Mouse (Mus musculus): ENCODE data around the gene Flrt1.

DNA sequence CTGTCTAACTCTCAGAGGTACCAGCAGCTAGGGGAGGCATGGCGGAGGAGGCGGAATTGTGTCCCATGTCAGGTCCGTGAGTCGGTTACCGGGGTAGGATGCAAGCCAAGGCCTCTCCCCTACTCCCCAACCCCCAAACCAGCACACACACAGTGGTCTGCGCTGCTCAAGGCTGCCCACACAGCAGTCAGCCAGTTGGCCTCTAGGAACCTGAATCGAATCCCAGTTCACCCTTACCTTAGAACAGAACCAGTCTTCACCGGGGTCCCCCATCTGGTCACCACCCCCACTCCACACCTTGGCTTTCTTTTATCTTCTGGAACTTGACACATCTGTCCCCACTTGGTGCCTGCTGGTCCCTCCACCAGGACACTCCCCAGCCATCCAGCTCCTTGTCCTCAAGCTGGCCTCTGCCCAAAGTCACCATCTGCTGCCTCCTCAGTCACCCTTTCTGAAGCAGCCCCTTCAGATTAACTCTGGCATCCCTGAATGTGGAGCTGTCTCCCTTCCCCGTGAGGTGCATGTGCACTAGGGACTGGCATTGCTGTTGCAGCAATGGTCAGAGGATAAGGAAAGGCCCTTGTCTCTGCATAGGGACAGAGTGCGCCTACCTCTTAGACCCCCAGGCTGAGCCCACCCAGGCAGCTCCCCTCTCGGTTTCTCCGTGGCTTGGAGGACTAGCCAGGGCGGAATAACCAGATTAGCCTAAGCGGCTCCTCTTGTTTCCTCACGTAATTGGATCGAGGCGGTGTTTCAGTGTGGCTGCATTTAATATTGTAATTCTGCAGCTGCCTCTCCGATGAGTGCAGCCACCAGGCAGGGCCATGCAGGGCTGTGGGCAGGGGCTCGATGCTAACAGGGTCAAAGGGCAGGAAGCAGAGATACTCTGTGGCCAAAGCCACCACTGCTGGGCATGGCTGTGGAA lies 23.3 kb upstream of the Flrt1 start:
- TF ChIP-seq CTCF (IDR thresholded peaks at IDR 0.05; ENCODE audit: control insufficient read depth, insufficient read depth, low read length) (no peak), POLR2A (IDR thresholded peaks at IDR 0.05; ENCODE audit: borderline replicate concordance, control insufficient read depth, low read depth, low read length) (no peak)

Measured in bone marrow, adult 2 months (tissue).